Mouse (Mus musculus) lung, adult 2 months (tissue): ENCODE measurements at regions not wholly inside any gene's neighbourhood (a gene's known extent, or its start where the extent isn't known, plus 50 kb on each side); places are given as distances from the start of the nearest gene placed in this dataset.

Experiments used
- CTCF ChIP-seq: fragments of 200-500 bp; IDR thresholded peaks from 2 replicates; pipeline ENCODE4 v1.5.1; 2011; ENCODE audit warnings: mild to moderate bottlenecking, low read length, control low read depth; ENCODE audit not compliant: insufficient read depth
- POLR2A ChIP-seq: fragments of 200-500 bp; IDR thresholded peaks from 2 replicates; pipeline ENCODE4 v1.6.1; 2011; ENCODE audit warnings: low read depth, mild to moderate bottlenecking, control low read depth, low read length, borderline replicate concordance; ENCODE audit errors: extremely low read depth

DNA sequence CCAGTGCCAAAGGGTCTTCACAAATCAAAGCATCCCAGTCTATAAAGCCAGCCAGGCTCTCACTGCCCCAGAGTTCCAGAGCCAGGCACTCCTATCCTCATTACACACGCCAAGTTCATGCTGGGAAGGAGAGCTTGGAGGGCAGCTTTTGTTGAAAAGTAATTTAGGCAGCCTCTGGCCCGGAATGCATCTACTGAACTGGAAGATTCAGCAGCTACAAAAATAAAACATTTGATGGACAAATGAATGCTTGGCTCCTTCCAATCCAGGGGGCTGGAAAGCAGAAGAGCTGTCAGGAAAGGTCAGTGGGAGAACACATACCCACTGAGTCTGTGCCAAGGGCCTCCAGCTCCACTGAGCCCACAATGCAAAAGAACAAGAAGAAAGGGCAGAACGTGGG lies 96.4 kb upstream of the Ngly1 start:
- TF ChIP-seq CTCF: no peak
- no peak for TF ChIP-seq POLR2A
